Mouse (Mus musculus): Measurements from ENCODE around the gene Gmpr2. TPM values are rescaled to one million over a fixed set of nuclear protein-coding genes. Genes with fewer than 3 reads are reported as not detected.

The Gmpr2 gene
- polyA plus RNA-seq (2014; fragmentation: Illumina TruSeq; extraction: RNeasy Lipid Tissue Mini Kit (QIAGEN cat#74804); ENCODE audit: low read depth, low replicate concordance), result 33.6 TPM

DNA sequence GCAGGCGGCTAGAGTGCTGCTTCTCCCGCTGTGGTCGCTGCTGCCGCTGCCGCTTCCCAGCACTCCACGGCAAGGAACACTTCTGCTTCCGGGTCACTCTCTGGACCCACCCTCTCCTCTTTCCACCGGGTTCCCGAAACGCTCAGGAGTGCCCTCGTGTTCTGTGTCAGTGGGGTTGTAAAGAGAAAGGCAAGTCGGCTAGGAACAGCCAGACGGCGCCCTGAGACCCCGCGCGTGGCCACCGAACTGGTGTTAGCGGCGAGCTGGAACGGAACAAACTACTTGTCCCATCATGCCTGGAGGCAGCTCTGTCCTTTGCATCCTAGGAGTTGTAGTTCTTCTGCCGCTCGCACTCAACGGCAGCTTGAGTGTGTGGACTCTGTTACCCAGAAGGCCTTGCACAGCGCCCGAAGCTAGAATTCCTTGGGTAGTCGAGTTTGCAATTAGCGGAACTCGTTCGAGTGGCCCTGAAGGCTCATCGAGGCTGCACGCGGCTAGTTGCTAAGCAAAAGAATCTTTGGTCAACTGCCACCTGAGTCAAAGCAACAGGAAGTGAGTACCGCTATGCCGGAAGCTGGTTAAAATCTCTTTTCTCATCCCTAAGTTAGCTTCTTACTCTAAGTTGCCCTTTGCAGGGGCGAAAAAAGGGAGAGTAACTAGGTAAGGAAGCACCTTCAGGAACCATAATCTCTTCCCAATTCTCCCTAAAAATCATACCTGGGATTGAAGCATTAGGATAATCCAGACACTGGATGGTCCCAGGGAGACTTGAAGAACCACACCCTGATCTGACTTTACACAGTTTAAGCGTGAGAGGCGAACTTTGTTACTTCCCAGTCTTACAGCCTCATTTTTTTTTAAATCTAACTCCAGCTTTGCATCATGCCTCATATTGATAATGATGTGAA, at the start of gene Gmpr2, which contains the start of gene Nedd8:
TSS of gene Gmpr2 (plus strand) at position 109 of the 908 bp plus-strand sequence.
TSS of gene Nedd8 (minus strand) at position 292 of the 908 bp plus-strand sequence.

DNA sequence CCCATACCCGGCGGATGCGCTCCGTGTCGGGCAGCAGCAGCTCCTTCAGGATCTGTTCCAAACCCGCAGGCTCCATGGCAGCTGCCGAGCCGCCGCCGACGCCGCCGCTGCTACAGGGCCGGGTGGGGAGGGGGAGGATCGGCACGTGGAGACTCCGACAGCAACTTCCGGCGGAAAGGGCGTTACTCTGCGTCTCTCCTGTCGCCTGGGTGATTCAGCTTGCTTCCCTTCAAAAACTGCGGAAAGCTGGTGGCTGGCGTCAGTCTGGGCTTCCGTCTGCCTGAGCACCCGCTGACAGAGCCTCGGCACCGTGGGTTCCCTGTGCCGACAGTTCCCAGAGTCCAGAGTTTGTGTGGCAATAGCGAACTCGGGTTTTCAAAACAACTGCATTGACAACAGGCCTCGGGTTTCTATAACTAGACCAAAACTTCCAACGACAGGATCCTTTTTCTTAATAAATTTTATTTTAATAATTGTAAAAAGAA, 36.2 kb upstream of the Gmpr2 start, which contains the start of gene Ipo4:
TSS of gene Ipo4 (minus strand) at position 435 of the 485 bp plus-strand sequence.

DNA sequence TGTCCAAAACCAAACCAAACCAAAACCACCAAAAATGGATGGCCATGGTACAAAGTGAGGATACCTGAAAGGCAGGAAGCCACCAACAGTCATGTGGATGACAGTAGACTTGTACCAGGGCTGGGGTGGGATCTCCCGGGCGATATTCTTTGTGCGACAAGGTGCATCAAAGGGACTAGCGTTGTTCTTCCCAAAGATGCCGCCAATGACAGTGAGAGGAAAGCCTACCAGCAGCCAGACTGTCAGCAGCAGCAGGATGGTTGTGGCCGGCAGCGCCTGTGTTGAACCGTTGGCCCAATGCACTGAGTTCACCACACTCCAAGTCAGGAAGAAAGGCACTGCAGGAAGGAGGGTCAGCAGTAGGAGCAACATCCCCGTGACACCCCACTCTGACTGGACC, 33.9 kb upstream of the Gmpr2 start, which contains the start of gene Gm49378:
TSS of gene Gm49378 (minus strand) at position 101 of the 400 bp plus-strand sequence.

DNA sequence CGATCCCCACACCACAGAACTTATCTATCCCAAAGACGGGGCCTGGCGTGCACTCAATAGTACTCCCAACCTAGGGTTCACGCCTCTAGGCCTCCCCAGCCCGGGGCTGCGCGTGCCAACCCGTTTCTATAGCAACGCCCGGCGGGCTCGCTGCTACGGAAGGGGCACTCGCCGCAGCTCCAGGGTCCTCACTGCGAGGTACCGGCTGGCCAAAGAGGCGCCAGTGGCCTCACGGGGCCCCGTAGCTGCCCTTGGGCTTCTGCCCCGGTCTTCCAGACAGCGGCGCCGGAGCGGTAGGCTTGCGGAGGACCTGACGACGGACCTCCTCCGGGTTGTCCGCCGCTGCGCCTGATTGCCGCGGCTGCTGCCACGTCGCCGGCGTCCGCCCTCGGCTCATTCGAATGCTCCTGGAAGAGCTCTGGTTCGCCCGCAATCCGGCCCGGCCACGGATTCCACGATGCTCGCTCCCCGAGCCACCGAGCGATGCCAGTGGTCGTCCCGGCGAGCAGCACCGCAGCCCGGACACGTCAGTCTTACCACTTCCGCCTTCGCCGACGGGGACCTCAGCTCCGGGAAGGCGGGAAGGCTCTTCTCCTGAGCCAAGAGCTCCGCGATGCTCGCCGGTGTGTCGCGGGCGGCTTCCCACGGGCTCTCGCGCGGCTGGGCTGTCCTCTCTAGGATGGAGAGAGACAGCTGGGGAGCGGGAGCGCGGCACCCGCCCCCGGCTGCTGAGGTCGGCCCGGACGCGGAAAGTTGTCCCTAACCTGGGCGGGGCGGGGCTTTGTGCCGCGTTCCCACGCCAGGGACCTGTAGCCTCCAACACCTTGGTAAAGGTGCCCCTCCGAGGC, 28.5 kb upstream of the Gmpr2 start, which contains the start of gene Tm9sf1:
TSS of gene Tm9sf1 (minus strand) at position 747 of the 848 bp plus-strand sequence.

DNA sequence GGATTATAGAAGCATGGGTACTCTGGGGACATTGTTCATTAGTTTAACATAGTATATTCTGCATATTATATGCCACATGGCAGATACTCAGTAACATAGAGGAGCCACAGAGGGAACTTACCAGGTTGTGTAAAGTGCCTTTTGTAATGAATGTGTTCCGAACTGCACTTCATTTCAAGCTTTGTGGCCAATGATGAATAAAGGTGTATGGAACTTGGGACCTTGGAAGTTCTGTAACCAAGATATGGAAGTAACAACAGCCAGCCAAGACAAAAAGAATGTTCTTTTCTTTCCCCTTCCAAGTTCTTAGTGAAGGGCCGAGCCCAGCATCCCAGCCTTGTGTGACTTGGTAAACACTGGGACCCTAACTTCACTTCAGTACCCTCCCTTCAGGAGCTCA, 21.9 kb upstream of the Gmpr2 start, which contains the start of gene Tssk4:
TSS of gene Tssk4 (plus strand) at position 301 of the 400 bp plus-strand sequence.

DNA sequence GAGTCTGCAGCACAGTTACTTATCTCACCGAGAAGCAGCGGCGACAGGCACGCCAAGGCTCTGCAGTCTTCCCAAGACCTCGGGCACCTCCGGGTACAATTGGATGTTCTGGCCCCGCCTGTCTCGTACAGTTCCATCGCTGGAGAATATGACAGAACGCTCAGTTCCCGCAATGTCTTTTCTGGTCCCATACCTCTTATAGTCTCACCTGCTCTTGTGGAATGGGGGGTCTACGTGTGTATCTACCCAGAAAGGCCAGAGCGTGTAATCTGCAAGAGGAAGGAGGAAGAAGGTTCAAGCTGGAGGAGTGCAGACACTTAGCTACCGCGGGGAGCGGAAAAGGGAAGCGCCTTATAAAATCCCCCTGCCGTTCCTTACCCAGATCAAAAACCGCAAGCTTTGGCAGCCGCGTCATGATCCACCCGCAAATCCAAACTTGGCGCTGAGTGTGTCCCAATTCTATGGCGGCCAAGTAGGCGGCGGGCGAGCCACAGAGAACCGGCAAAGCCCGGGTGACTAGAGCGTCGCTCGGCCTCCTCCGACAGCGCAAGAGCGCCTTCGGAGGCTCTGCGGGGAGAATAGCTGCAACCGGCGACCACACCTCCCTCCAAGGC, 11.7 kb upstream of the Gmpr2 start, which contains the start of gene Mdp1:
TSS of gene Mdp1 (minus strand) at position 549 of the 614 bp plus-strand sequence.

DNA sequence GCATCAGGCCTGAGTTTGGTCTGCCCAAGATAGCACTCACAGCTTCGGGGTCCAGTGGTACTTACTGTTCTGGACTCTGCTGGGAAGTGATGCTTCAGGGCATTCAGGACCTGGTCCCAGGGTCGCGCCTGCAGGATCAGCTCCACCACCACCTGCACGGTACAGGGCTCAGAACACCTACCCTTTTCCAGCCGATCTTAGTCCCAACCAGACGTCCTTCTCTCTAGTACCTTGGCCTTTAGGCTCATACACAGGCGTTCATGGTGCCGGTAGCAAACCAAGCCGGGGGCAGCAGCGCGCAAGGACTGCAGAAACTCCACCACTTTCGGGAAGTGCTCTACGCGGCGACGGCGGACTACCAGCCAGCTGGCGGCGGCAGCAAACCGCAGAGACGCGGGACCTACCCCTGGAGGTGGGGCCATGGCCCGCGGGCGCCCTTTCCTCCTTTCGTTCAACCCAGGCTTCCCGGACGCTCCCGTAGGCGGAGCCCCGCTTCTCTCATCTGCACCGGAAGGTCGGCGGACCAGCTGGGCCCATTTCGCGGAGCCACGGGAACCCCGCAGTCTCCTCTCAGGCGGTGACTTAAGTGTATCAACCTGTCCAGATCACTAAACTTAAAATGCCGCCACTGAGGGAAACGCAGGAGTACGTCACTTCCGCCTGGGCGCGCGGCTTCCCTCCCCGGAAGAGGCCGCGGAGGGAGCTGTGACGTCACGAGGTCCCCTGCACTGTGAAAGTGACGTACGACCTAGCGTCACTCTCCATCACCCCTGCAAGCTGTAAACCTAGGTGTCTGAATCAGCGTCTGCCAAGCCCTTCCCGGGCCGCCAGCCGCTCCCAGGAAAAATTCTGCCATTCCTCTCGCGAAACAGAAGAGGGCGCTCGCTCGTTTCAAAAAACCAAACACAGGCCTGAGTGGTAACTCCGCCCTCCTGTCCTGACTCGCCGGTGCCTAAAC, 9.7 kb downstream of the Gmpr2 start, which contains the start of gene Tinf2:
TSS of gene Tinf2 (minus strand) at position 661 of the 958 bp plus-strand sequence.

DNA sequence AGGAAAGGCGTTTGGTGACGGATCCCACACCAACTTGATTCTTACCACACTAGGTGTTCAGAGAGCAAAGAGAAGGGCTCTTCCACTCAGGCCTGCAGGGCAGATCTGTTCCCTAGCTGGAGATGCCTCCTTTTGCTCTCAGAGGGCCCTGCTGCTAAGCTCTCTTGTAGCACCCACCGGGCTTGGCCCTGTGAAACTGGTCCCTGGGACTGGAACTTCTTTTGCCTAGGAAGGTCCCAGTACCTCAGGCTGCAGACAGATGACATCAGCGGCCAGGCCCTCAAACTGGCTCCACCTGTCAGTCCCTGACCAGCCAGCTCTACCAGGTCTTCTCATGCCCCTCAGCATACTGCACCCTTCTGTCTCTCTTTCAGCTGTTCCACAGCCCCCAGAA, 42.0 kb downstream of the Gmpr2 start, which contains the start of gene Tgm1:
TSS of gene Tgm1 (minus strand) at position 198 of the 394 bp plus-strand sequence.

DNA sequence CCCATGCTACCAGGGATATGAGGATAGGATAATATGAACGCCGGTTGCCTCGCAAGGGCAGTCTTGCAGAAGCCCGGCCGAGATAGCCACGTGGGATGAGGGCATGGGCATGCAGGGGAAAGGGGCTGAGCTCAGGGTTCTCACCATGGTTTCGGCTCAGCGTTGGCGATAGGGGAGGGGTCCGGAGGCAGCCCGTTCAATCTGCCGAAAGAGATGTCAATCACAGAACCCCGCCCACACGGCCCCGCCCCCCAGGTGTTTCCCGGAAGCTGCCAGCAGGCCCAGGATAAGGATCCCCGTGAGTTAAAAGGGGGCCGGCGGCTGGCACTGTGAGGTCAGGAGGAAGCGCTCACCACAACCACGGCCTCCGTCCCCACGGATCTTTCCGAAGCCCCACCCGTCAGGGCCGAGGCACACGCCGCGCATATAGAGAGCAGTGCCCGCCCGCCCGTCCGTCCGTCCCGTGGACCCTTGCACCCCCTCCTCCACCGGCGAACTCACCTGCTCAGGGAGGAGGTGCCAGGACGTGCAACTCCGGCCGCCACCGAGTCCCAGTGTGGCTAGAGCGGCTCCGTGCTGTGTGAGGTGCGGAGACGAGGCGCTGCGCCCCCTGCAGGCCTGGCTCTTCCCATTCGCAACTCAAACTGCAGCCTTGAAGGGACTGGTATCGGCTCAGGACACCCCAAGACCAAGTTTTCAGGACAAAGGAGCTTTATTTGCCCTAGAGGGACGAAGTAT, 50.1 kb downstream of the Gmpr2 start, which contains the start of gene Rabggta:
TSS of gene Rabggta (minus strand) at position 564 of the 738 bp plus-strand sequence.

Other genes starting within 250 kb of the Gmpr2 start
- gene Dhrs4, start 193.2 kb upstream of the Gmpr2 start, polyA plus RNA-seq (2014; fragmentation: Illumina TruSeq; extraction: RNeasy Lipid Tissue Mini Kit (QIAGEN cat#74804); ENCODE audit: low read depth, low replicate concordance), result 153 TPM
- gene Carmil3, start 181.3 kb upstream of the Gmpr2 start, polyA plus RNA-seq (2014; fragmentation: Illumina TruSeq; extraction: RNeasy Lipid Tissue Mini Kit (QIAGEN cat#74804); ENCODE audit: low read depth, low replicate concordance), result not detected
- not detected for gene Cpne6, start 161.5 kb upstream of the Gmpr2 start, polyA plus RNA-seq (2014; fragmentation: Illumina TruSeq; extraction: RNeasy Lipid Tissue Mini Kit (QIAGEN cat#74804); ENCODE audit: low read depth, low replicate concordance)
- not detected for gene Nrl, start 147.0 kb upstream of the Gmpr2 start, polyA plus RNA-seq (2014; fragmentation: Illumina TruSeq; extraction: RNeasy Lipid Tissue Mini Kit (QIAGEN cat#74804); ENCODE audit: low read depth, low replicate concordance)
- 2.1 TPM for gene Pck2, start 131.7 kb upstream of the Gmpr2 start, polyA plus RNA-seq (2014; fragmentation: Illumina TruSeq; extraction: RNeasy Lipid Tissue Mini Kit (QIAGEN cat#74804); ENCODE audit: low read depth, low replicate concordance)
- 33.8 TPM for gene Dcaf11, start 111.9 kb upstream of the Gmpr2 start, polyA plus RNA-seq (2014; fragmentation: Illumina TruSeq; extraction: RNeasy Lipid Tissue Mini Kit (QIAGEN cat#74804); ENCODE audit: low read depth, low replicate concordance)
- not detected for gene A730061H03Rik, start 111.5 kb upstream of the Gmpr2 start, polyA plus RNA-seq (2014; fragmentation: Illumina TruSeq; extraction: RNeasy Lipid Tissue Mini Kit (QIAGEN cat#74804); ENCODE audit: low read depth, low replicate concordance)
- gene Fitm1, start 96.3 kb upstream of the Gmpr2 start, polyA plus RNA-seq (2014; fragmentation: Illumina TruSeq; extraction: RNeasy Lipid Tissue Mini Kit (QIAGEN cat#74804); ENCODE audit: low read depth, low replicate concordance), result not detected
- 112 TPM for gene Psme1, start 93.8 kb upstream of the Gmpr2 start, polyA plus RNA-seq (2014; fragmentation: Illumina TruSeq; extraction: RNeasy Lipid Tissue Mini Kit (QIAGEN cat#74804); ENCODE audit: low read depth, low replicate concordance)
- 6.6 TPM for gene Emc9, start 86.6 kb upstream of the Gmpr2 start, polyA plus RNA-seq (2014; fragmentation: Illumina TruSeq; extraction: RNeasy Lipid Tissue Mini Kit (QIAGEN cat#74804); ENCODE audit: low read depth, low replicate concordance)
- gene Psme2, start 80.8 kb upstream of the Gmpr2 start, polyA plus RNA-seq (2014; fragmentation: Illumina TruSeq; extraction: RNeasy Lipid Tissue Mini Kit (QIAGEN cat#74804); ENCODE audit: low read depth, low replicate concordance), result 55.1 TPM
- gene Rnf31, start 80.2 kb upstream of the Gmpr2 start, polyA plus RNA-seq (2014; fragmentation: Illumina TruSeq; extraction: RNeasy Lipid Tissue Mini Kit (QIAGEN cat#74804); ENCODE audit: low read depth, low replicate concordance), result 1.1 TPM
- gene Irf9, start 68.4 kb upstream of the Gmpr2 start, polyA plus RNA-seq (2014; fragmentation: Illumina TruSeq; extraction: RNeasy Lipid Tissue Mini Kit (QIAGEN cat#74804); ENCODE audit: low read depth, low replicate concordance), result 18.5 TPM
- gene Rec8, start 53.9 kb upstream of the Gmpr2 start, polyA plus RNA-seq (2014; fragmentation: Illumina TruSeq; extraction: RNeasy Lipid Tissue Mini Kit (QIAGEN cat#74804); ENCODE audit: low read depth, low replicate concordance), result 0.53 TPM
- gene Ipo4, start 36.0 kb upstream of the Gmpr2 start, polyA plus RNA-seq (2014; fragmentation: Illumina TruSeq; extraction: RNeasy Lipid Tissue Mini Kit (QIAGEN cat#74804); ENCODE audit: low read depth, low replicate concordance), result 5.9 TPM
- gene Gm49378, start 34.0 kb upstream of the Gmpr2 start, polyA plus RNA-seq (2014; fragmentation: Illumina TruSeq; extraction: RNeasy Lipid Tissue Mini Kit (QIAGEN cat#74804); ENCODE audit: low read depth, low replicate concordance), result 0.24 TPM
- 44.5 TPM for gene Tm9sf1, start 28.1 kb upstream of the Gmpr2 start, polyA plus RNA-seq (2014; fragmentation: Illumina TruSeq; extraction: RNeasy Lipid Tissue Mini Kit (QIAGEN cat#74804); ENCODE audit: low read depth, low replicate concordance)
- gene Tssk4, start 21.8 kb upstream of the Gmpr2 start, polyA plus RNA-seq (2014; fragmentation: Illumina TruSeq; extraction: RNeasy Lipid Tissue Mini Kit (QIAGEN cat#74804); ENCODE audit: low read depth, low replicate concordance), result not detected
- 20.2 TPM for gene Mdp1, start 11.4 kb upstream of the Gmpr2 start, polyA plus RNA-seq (2014; fragmentation: Illumina TruSeq; extraction: RNeasy Lipid Tissue Mini Kit (QIAGEN cat#74804); ENCODE audit: low read depth, low replicate concordance)
- 55.2 TPM for gene Nedd8, start 183 bp downstream of the Gmpr2 start, polyA plus RNA-seq (2014; fragmentation: Illumina TruSeq; extraction: RNeasy Lipid Tissue Mini Kit (QIAGEN cat#74804); ENCODE audit: low read depth, low replicate concordance)
- gene Tinf2, start 9.9 kb downstream of the Gmpr2 start, polyA plus RNA-seq (2014; fragmentation: Illumina TruSeq; extraction: RNeasy Lipid Tissue Mini Kit (QIAGEN cat#74804); ENCODE audit: low read depth, low replicate concordance), result 7.2 TPM
- 1.2 TPM for gene Tgm1, start 42.0 kb downstream of the Gmpr2 start, polyA plus RNA-seq (2014; fragmentation: Illumina TruSeq; extraction: RNeasy Lipid Tissue Mini Kit (QIAGEN cat#74804); ENCODE audit: low read depth, low replicate concordance)
- 0.65 TPM for gene Rabggta, start 50.3 kb downstream of the Gmpr2 start, polyA plus RNA-seq (2014; fragmentation: Illumina TruSeq; extraction: RNeasy Lipid Tissue Mini Kit (QIAGEN cat#74804); ENCODE audit: low read depth, low replicate concordance)
- 25.8 TPM for gene Dhrs1, start 73.7 kb downstream of the Gmpr2 start, polyA plus RNA-seq (2014; fragmentation: Illumina TruSeq; extraction: RNeasy Lipid Tissue Mini Kit (QIAGEN cat#74804); ENCODE audit: low read depth, low replicate concordance)
- 3.4 TPM for gene Nop9, start 73.8 kb downstream of the Gmpr2 start, polyA plus RNA-seq (2014; fragmentation: Illumina TruSeq; extraction: RNeasy Lipid Tissue Mini Kit (QIAGEN cat#74804); ENCODE audit: low read depth, low replicate concordance)
- gene Cideb, start 86.5 kb downstream of the Gmpr2 start, polyA plus RNA-seq (2014; fragmentation: Illumina TruSeq; extraction: RNeasy Lipid Tissue Mini Kit (QIAGEN cat#74804); ENCODE audit: low read depth, low replicate concordance), result 16.4 TPM
- 0.24 TPM for gene Ltb4r2, start 89.5 kb downstream of the Gmpr2 start, polyA plus RNA-seq (2014; fragmentation: Illumina TruSeq; extraction: RNeasy Lipid Tissue Mini Kit (QIAGEN cat#74804); ENCODE audit: low read depth, low replicate concordance)
- gene Ltb4r1, start 94.0 kb downstream of the Gmpr2 start, polyA plus RNA-seq (2014; fragmentation: Illumina TruSeq; extraction: RNeasy Lipid Tissue Mini Kit (QIAGEN cat#74804); ENCODE audit: low read depth, low replicate concordance), result not detected
- 0.16 TPM for gene Adcy4, start 112.2 kb downstream of the Gmpr2 start, polyA plus RNA-seq (2014; fragmentation: Illumina TruSeq; extraction: RNeasy Lipid Tissue Mini Kit (QIAGEN cat#74804); ENCODE audit: low read depth, low replicate concordance)
- gene Ripk3, start 116.9 kb downstream of the Gmpr2 start, polyA plus RNA-seq (2014; fragmentation: Illumina TruSeq; extraction: RNeasy Lipid Tissue Mini Kit (QIAGEN cat#74804); ENCODE audit: low read depth, low replicate concordance), result 0.73 TPM
- 1.1 TPM for gene Nfatc4, start 151.2 kb downstream of the Gmpr2 start, polyA plus RNA-seq (2014; fragmentation: Illumina TruSeq; extraction: RNeasy Lipid Tissue Mini Kit (QIAGEN cat#74804); ENCODE audit: low read depth, low replicate concordance)
- gene Nynrin, start 182.1 kb downstream of the Gmpr2 start, polyA plus RNA-seq (2014; fragmentation: Illumina TruSeq; extraction: RNeasy Lipid Tissue Mini Kit (QIAGEN cat#74804); ENCODE audit: low read depth, low replicate concordance), result 0.40 TPM
- not detected for gene Cbln3, start 212.5 kb downstream of the Gmpr2 start, polyA plus RNA-seq (2014; fragmentation: Illumina TruSeq; extraction: RNeasy Lipid Tissue Mini Kit (QIAGEN cat#74804); ENCODE audit: low read depth, low replicate concordance)
- gene Khnyn, start 213.0 kb downstream of the Gmpr2 start, polyA plus RNA-seq (2014; fragmentation: Illumina TruSeq; extraction: RNeasy Lipid Tissue Mini Kit (QIAGEN cat#74804); ENCODE audit: low read depth, low replicate concordance), result 8.8 TPM
- gene Sdr39u1, start 228.4 kb downstream of the Gmpr2 start, polyA plus RNA-seq (2014; fragmentation: Illumina TruSeq; extraction: RNeasy Lipid Tissue Mini Kit (QIAGEN cat#74804); ENCODE audit: low read depth, low replicate concordance), result 19.8 TPM